Mouse (Mus musculus) small intestine, adult 10 weeks (tissue): ENCODE measurements around the gene Nup210. TPM values are rescaled to one million over a fixed set of nuclear protein-coding genes. Genes with fewer than 3 reads are reported as not detected.

Source experiments
- polyA plus RNA-seq: library from polyadenylated mRNA; stranded (reverse); fragments of 350-450 nt; fragmentation: Illumina TruSeq; extraction: RNeasy Lipid Tissue Mini Kit (QIAGEN cat#74804); gene quantifications from one replicate; pipeline ENCODE4 v1.2.3, GENCODE M21; 2014; ENCODE audit warnings: low replicate concordance

The Nup210 gene
- polyA plus RNA-seq = 1.3 TPM

GRCm38 (mm10) chr6:91116244-91117145, at the start of gene Nup210:
TSS of gene Nup210 (minus strand) at chr6:91116829.

GRCm38 (mm10) chr6:91156554-91157236, 40.1 kb upstream of the Nup210 start, which contains the start of gene Hdac11:
TSS of gene Hdac11 (plus strand) at chr6:91156665.

DNA sequence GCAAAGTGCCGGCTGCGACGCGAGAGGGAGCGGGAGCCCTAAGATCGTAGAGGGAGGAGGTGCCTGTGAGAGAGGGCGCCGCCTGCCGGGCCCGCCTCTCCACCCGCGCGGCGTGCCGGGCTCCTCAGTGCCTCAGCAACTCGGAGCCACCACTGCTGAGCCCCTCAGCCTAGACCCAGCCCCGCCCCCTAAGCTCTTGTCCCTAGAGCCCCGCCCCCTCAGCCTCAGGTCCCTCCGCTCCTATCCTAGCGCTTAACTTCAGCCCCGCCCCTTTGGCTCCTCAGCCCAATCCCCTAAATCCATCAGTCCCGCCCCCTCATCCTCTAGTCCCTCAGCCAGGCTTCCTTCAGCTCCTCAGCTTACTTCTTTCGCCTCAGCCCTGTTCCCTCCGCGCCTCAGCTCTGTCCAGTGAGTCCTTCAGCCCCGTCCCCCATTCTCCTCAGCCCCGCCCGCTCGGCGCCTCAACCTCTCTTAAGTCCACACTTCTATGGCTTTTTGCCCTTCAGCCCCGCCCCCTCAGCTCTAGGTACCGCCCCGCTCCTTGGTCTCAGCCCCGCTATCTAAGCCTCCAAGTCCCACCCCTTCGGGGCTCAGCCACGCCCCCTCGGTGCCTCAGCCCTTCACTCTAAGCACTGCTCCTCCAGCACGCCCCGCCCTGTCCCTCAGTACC, 127.8 kb downstream of the Nup210 start, which contains the start of gene Iqsec1:
Gene Iqsec1, minus strand, starts transcription at position 38 of the 670 bp plus-strand sequence.

Other genes starting within 250 kb of the Nup210 start
- 5.2 TPM for gene Iqsec1, start 128.1 kb downstream of the Nup210 start, polyA plus RNA-seq
- gene Hdac11, start 39.8 kb upstream of the Nup210 start, polyA plus RNA-seq = 1.4 TPM
- 1.3 TPM for gene Fbln2, start 95.6 kb upstream of the Nup210 start, polyA plus RNA-seq